Mouse (Mus musculus): ENCODE measurements at regions not wholly inside any gene's neighbourhood (a gene's known extent, or its start where the extent isn't known, plus 50 kb on each side); places are given as distances from the start of the nearest gene placed in this dataset.

- H3K4me3 ChIP-seq (ENCODE audit: control insufficient read depth in 1 of 2, insufficient read depth in 1 of 2, low read depth in 1 of 2, low read length in 2 of 2): no peak overlapping the region
- H3K27ac ChIP-seq (replicated peaks in 1 of 2; ENCODE audit: control insufficient read depth in 1 of 2, insufficient read depth in 1 of 2, low read depth in 2 of 2, low read length in 2 of 2): no peak overlapping the region
- peaks cover 0 to 8% of the 10 kb centered on the region in 2 experiments; a peak in 2 of 4 replicates for H3K4me1 ChIP-seq (ENCODE audit: control insufficient read depth in 2 of 2, insufficient read depth in 2 of 2, low read length in 2 of 2)
- H3K4me2 ChIP-seq (ENCODE audit: low read length): no peak overlapping the region
- no peaks in the 10 kb centered on the region for H3K27me3 ChIP-seq (ENCODE audit: control insufficient read depth, insufficient read depth, low read length)
- H3K36me3 ChIP-seq (ENCODE audit: control insufficient read depth, insufficient read depth, low read length): no peaks in the 10 kb centered on the region
- 71% methylated on average over 3 of the region's 3 CpGs for WGBS
- ATAC-seq (ENCODE audit: insufficient number of reproducible peaks, insufficient read depth, low FRiP score, low read depth): no peak
- no peak overlapping the region for H3K9ac ChIP-seq (ENCODE audit: low read length)
- peaks cover 14% of the 10 kb centered on the region for H3K9me3 ChIP-seq (ENCODE audit: control insufficient read depth, low read length)
Measured at GRCm38 (mm10) chr9:103849079-103849478, 87.4 kb upstream of the Tmem108 start.

GRCm38 (mm10) chr9:103852691-103853090 lies 91.1 kb upstream of the Tmem108 start:
- H3K36me3 ChIP-seq (ENCODE audit: control insufficient read depth, insufficient read depth, low read length): no peaks in the 10 kb centered on the region
- peaks cover 14% of the 10 kb centered on the region for H3K9me3 ChIP-seq (ENCODE audit: control insufficient read depth, low read length)
- ATAC-seq (ENCODE audit: insufficient number of reproducible peaks, insufficient read depth, low FRiP score, low read depth): no peak
- WGBS: 80% methylated on average over 2 of the region's 2 CpGs
- no peak overlapping the region for H3K27ac ChIP-seq (replicated peaks in 1 of 2; ENCODE audit: control insufficient read depth in 1 of 2, insufficient read depth in 1 of 2, low read depth in 2 of 2, low read length in 2 of 2)
- H3K4me3 ChIP-seq (ENCODE audit: control insufficient read depth in 1 of 2, insufficient read depth in 1 of 2, low read depth in 1 of 2, low read length in 2 of 2): no peak overlapping the region
- H3K9ac ChIP-seq (ENCODE audit: low read length): no peak overlapping the region
- no peak overlapping the region for H3K4me2 ChIP-seq (ENCODE audit: low read length)
- peaks cover 0 to 8% of the 10 kb centered on the region in 2 experiments; a peak in 2 of 4 replicates for H3K4me1 ChIP-seq (ENCODE audit: control insufficient read depth in 2 of 2, insufficient read depth in 2 of 2, low read length in 2 of 2)
- no peaks in the 10 kb centered on the region for H3K27me3 ChIP-seq (ENCODE audit: control insufficient read depth, insufficient read depth, low read length)

- peak overlapping the region; percentile 58; a peak in 3 of 4 replicates for H3K27ac ChIP-seq (replicated peaks in 1 of 2; ENCODE audit: control insufficient read depth in 1 of 2, insufficient read depth in 1 of 2, low read depth in 2 of 2, low read length in 2 of 2)
- H3K4me3 ChIP-seq (ENCODE audit: control insufficient read depth in 1 of 2, insufficient read depth in 1 of 2, low read depth in 1 of 2, low read length in 2 of 2): 0 out of 4 replicates have a peak overlapping the region, but pooled peaks of 1 of the 2 experiments have one; percentile 4
- H3K4me1 ChIP-seq (ENCODE audit: control insufficient read depth in 2 of 2, insufficient read depth in 2 of 2, low read length in 2 of 2): peaks cover 4 to 6% of the 10 kb centered on the region in 2 experiments; a peak in 3 of 4 replicates
- H3K9ac ChIP-seq (ENCODE audit: low read length): no peak overlapping the region
- H3K27me3 ChIP-seq (ENCODE audit: control insufficient read depth, insufficient read depth, low read length): no peaks in the 10 kb centered on the region
- no peak for ATAC-seq (ENCODE audit: insufficient number of reproducible peaks, insufficient read depth, low FRiP score, low read depth)
- peak overlapping the region; percentile 52 for H3K4me2 ChIP-seq (ENCODE audit: low read length)
- H3K9me3 ChIP-seq (ENCODE audit: control insufficient read depth, low read length): no peaks in the 10 kb centered on the region
- 39% methylated on average over 12 of the region's 12 CpGs for WGBS
- H3K36me3 ChIP-seq (ENCODE audit: control insufficient read depth, insufficient read depth, low read length): no peaks in the 10 kb centered on the region
Measured at GRCm38 (mm10) chr9:103860658-103861377, 99.2 kb upstream of the Tmem108 start.

GRCm38 (mm10) chr9:103862493-103862892 lies 100.9 kb upstream of the Tmem108 start:
- Histone ChIP-seq H3K4me3 (ENCODE audit: control insufficient read depth in 1 of 2, insufficient read depth in 1 of 2, low read depth in 1 of 2, low read length in 2 of 2) (no peak overlapping the region), H3K27ac (replicated peaks in 1 of 2; ENCODE audit: control insufficient read depth in 1 of 2, insufficient read depth in 1 of 2, low read depth in 2 of 2, low read length in 2 of 2) (no peak overlapping the region), H3K27me3 (ENCODE audit: control insufficient read depth, insufficient read depth, low read length) (no peaks in the 10 kb centered on the region), H3K36me3 (ENCODE audit: control insufficient read depth, insufficient read depth, low read length) (no peaks in the 10 kb centered on the region), H3K9ac (ENCODE audit: low read length) (no peak overlapping the region), H3K9me3 (ENCODE audit: control insufficient read depth, low read length) (no peaks in the 10 kb centered on the region), H3K4me2 (ENCODE audit: low read length) (no peak overlapping the region), H3K4me1 (ENCODE audit: control insufficient read depth in 2 of 2, insufficient read depth in 2 of 2, low read length in 2 of 2) (peaks cover 4 to 6% of the 10 kb centered on the region in 2 experiments; a peak in 3 of 4 replicates)
- ATAC-seq (ENCODE audit: insufficient number of reproducible peaks, insufficient read depth, low FRiP score, low read depth): no peak
- 49% methylated on average over 7 of the region's 7 CpGs for WGBS

GRCm38 (mm10) chr9:103867433-103868209 lies 106.0 kb upstream of the Tmem108 start:
- no peak for ATAC-seq (ENCODE audit: insufficient number of reproducible peaks, insufficient read depth, low FRiP score, low read depth)
- no peak overlapping the region for H3K4me2 ChIP-seq (ENCODE audit: low read length)
- no peaks in the 10 kb centered on the region for H3K4me1 ChIP-seq (ENCODE audit: control insufficient read depth in 2 of 2, insufficient read depth in 2 of 2, low read length in 2 of 2)
- H3K9me3 ChIP-seq (ENCODE audit: control insufficient read depth, low read length): no peaks in the 10 kb centered on the region
- H3K9ac ChIP-seq (ENCODE audit: low read length): no peak overlapping the region
- no peaks in the 10 kb centered on the region for H3K36me3 ChIP-seq (ENCODE audit: control insufficient read depth, insufficient read depth, low read length)
- WGBS: 65% methylated on average over 9 of the region's 9 CpGs
- no peak overlapping the region for H3K27ac ChIP-seq (replicated peaks in 1 of 2; ENCODE audit: control insufficient read depth in 1 of 2, insufficient read depth in 1 of 2, low read depth in 2 of 2, low read length in 2 of 2)
- H3K4me3 ChIP-seq (ENCODE audit: control insufficient read depth in 1 of 2, insufficient read depth in 1 of 2, low read depth in 1 of 2, low read length in 2 of 2): no peak overlapping the region
- H3K27me3 ChIP-seq (ENCODE audit: control insufficient read depth, insufficient read depth, low read length): no peaks in the 10 kb centered on the region

- Histone ChIP-seq H3K9me3 (ENCODE audit: control insufficient read depth, low read length) (no peaks in the 10 kb centered on the region), H3K36me3 (ENCODE audit: control insufficient read depth, insufficient read depth, low read length) (no peaks in the 10 kb centered on the region), H3K27me3 (ENCODE audit: control insufficient read depth, insufficient read depth, low read length) (no peaks in the 10 kb centered on the region), H3K4me2 (ENCODE audit: low read length) (no peak overlapping the region), H3K9ac (ENCODE audit: low read length) (no peak overlapping the region), H3K4me1 (ENCODE audit: control insufficient read depth in 2 of 2, insufficient read depth in 2 of 2, low read length in 2 of 2) (no peaks in the 10 kb centered on the region), H3K27ac (replicated peaks in 1 of 2; ENCODE audit: control insufficient read depth in 1 of 2, insufficient read depth in 1 of 2, low read depth in 2 of 2, low read length in 2 of 2) (no peak overlapping the region), H3K4me3 (ENCODE audit: control insufficient read depth in 1 of 2, insufficient read depth in 1 of 2, low read depth in 1 of 2, low read length in 2 of 2) (no peak overlapping the region)
- no peak for ATAC-seq (ENCODE audit: insufficient number of reproducible peaks, insufficient read depth, low FRiP score, low read depth)
- 80% methylated on average over 2 of the region's 2 CpGs for WGBS
Measured at GRCm38 (mm10) chr9:103869276-103869675, 107.6 kb upstream of the Tmem108 start.

- no peaks in the 10 kb centered on the region for H3K4me1 ChIP-seq (ENCODE audit: control insufficient read depth in 2 of 2, insufficient read depth in 2 of 2, low read length in 2 of 2)
- no peak overlapping the region for H3K4me3 ChIP-seq (ENCODE audit: control insufficient read depth in 1 of 2, insufficient read depth in 1 of 2, low read depth in 1 of 2, low read length in 2 of 2)
- ATAC-seq (ENCODE audit: insufficient number of reproducible peaks, insufficient read depth, low FRiP score, low read depth): no peak
- H3K36me3 ChIP-seq (ENCODE audit: control insufficient read depth, insufficient read depth, low read length): no peaks in the 10 kb centered on the region
- no peak overlapping the region for H3K27ac ChIP-seq (replicated peaks in 1 of 2; ENCODE audit: control insufficient read depth in 1 of 2, insufficient read depth in 1 of 2, low read depth in 2 of 2, low read length in 2 of 2)
- WGBS: 76% methylated on average over 1 of the region's 1 CpGs
- H3K27me3 ChIP-seq (ENCODE audit: control insufficient read depth, insufficient read depth, low read length): no peaks in the 10 kb centered on the region
- H3K9me3 ChIP-seq (ENCODE audit: control insufficient read depth, low read length): no peaks in the 10 kb centered on the region
- H3K9ac ChIP-seq (ENCODE audit: low read length): no peak overlapping the region
- H3K4me2 ChIP-seq (ENCODE audit: low read length): no peak overlapping the region
Measured at GRCm38 (mm10) chr9:103872119-103872518, 110.5 kb upstream of the Tmem108 start.
